Mouse (Mus musculus): ENCODE results near the gene Zbtb17.

GRCm38 (mm10) chr4:141505810-141506209, 61.4 kb downstream of the Zbtb17 start:
- no peak for TF ChIP-seq CTCF (IDR thresholded peaks at IDR 0.05; ENCODE audit: low read depth, low read length)
- TF ChIP-seq POLR2A (IDR thresholded peaks at IDR 0.05; ENCODE audit: insufficient read depth, low read length): no peak

Data from ES-Bruce4 (cell line).